Comparison of ENCODE assay signal across 11 mouse cellular contexts in genomic region chr5:135257559-135257958, GRCm38 (mm10). TPM values are rescaled to one million over a fixed set of nuclear protein-coding genes. Genes with fewer than 3 reads are reported as not detected.
DNase-seq lines count a peak whose midpoint lies in the region; ATAC-seq and TF ChIP-seq lines count a peak whose summit lies in the region.
"Had no signal": no experiment of that assay in that cellular context is flagged by ENCODE, and none has a peak within 500 bp of the region (broad histone marks: within the 10 kb centered on the region; RNA-seq: fewer than 3 reads in every experiment).

No protein-coding gene starts in this region.

- no peaks in the 10 kb centered on the region for H3K36me3 ChIP-seq in neural tube, embryonic 13.5 days
- H3K36me3 ChIP-seq in hindbrain, postnatal 0 days (ENCODE audit: insufficient read depth, low read length): no peaks in the 10 kb centered on the region

- no peaks in the 10 kb centered on the region for H3K27me3 ChIP-seq in neural tube, embryonic 13.5 days
- no peaks in the 10 kb centered on the region for H3K27me3 ChIP-seq in hindbrain, postnatal 0 days (ENCODE audit: insufficient read depth, low read length)

- H3K4me3 ChIP-seq in neural tube, embryonic 13.5 days: no peak overlapping the region
- no peak overlapping the region for H3K4me3 ChIP-seq in hindbrain, postnatal 0 days (ENCODE audit: low read length)
- H3K4me3 ChIP-seq: left cerebral cortex, adult 2 months had no signal

- no peaks in the 10 kb centered on the region for H3K9me3 ChIP-seq in neural tube, embryonic 13.5 days
- H3K9me3 ChIP-seq in hindbrain, postnatal 0 days (ENCODE audit: low read length): no peaks in the 10 kb centered on the region

- TF ChIP-seq CTCF in hindbrain, postnatal 0 days (IDR thresholded peaks at IDR 0.05; ENCODE audit: low read depth): peak; percentile 35

- no peak for ATAC-seq in neural tube, embryonic 13.5 days (ENCODE audit: low read depth)
- no peak for ATAC-seq in hindbrain, postnatal 0 days

- DNase-seq in cerebellum, postnatal 10 days: peak; percentile 33 to 45
- no peak for DNase-seq in cerebellum, adult 8-10 months
- DNase-seq in neural tube, embryonic 10.5 days (ENCODE audit: extremely low spot score, low spot score): no peak
- DNase-seq in hindbrain, postnatal 0 days (ENCODE audit: low spot score): no peak
- DNase-seq in testis, postnatal 14 days (ENCODE audit: low spot score): peak; percentile 66
- DNase-seq in adipocyte (ENCODE audit: low spot score): no peak
- no peak for DNase-seq in ovary, adult 18-20 months (ENCODE audit: low spot score)
- DNase-seq: adrenal gland, adult 2 months; gastrocnemius, postnatal 14 days had no signal

- peaks cover 41% of the 10 kb centered on the region for H3K4me1 ChIP-seq in neural tube, embryonic 13.5 days (replicated peaks)
- peaks cover 5% of the 10 kb centered on the region; the same call in 1 of the 2 replicates for H3K4me1 ChIP-seq in hindbrain, postnatal 0 days (ENCODE audit: insufficient read depth, low read length)

- no peak overlapping the region for H3K4me2 ChIP-seq in neural tube, embryonic 13.5 days
- no peak overlapping the region for H3K4me2 ChIP-seq in hindbrain, postnatal 0 days (ENCODE audit: low read depth, low read length)

- no peak overlapping the region for H3K9ac ChIP-seq in neural tube, embryonic 13.5 days
- H3K9ac ChIP-seq in hindbrain, postnatal 0 days (replicated peaks; ENCODE audit: low read length): no peak overlapping the region

- peak overlapping the region; percentile 92 for H3K27ac ChIP-seq in neural tube, embryonic 13.5 days (replicated peaks)
- H3K27ac ChIP-seq in hindbrain, postnatal 0 days: peak overlapping the region; percentile 76; the same call in 1 of the 2 replicates

- WGBS in neural tube, embryonic 13.5 days: 84% methylated on average over 12 of the region's 12 CpGs
- WGBS in hindbrain, postnatal 0 days: 81% methylated on average over 12 of the region's 12 CpGs

RNA-seq across cellular contexts. Expression of gene Fzd9, which starts 6.5 kb away (rescaled TPM):
- 11.6 and 12.1 TPM in 2 replicates for polyA plus RNA-seq in neural tube, embryonic 13.5 days (2015; fragmentation: Nextera tagmentation; extraction: Ambion mirVana)
- 35.1 and 49.8 TPM in 2 replicates for total RNA-seq in hindbrain, postnatal 0 days (2014; rRNA removed)
- 18.0 TPM in 2 replicates for polyA plus RNA-seq in hindbrain, postnatal 0 days (2015; fragmentation: Nextera tagmentation; extraction: Ambion mirVana)

Comparison
In these comparisons a context has a peak if more than half of its experiments do, and no peak if none do; other contexts are left out.
1. DNase-seq: peak in cerebellum, postnatal 10 days (2 of 2) and testis, postnatal 14 days (single experiment); none in cerebellum, adult 8-10 months (single experiment), neural tube, embryonic 10.5 days (single experiment), hindbrain, postnatal 0 days (single experiment), adipocyte (single experiment) and ovary, adult 18-20 months (single experiment).